Mouse (Mus musculus): ENCODE results near the gene Mrpl37. TPM values are rescaled to one million over a fixed set of nuclear protein-coding genes. Genes with fewer than 3 reads are reported as not detected.

The Mrpl37 gene
- total and polyA plus RNA-seq, 3 experiments = 53.5 to 123 (median 53.6) TPM

DNA sequence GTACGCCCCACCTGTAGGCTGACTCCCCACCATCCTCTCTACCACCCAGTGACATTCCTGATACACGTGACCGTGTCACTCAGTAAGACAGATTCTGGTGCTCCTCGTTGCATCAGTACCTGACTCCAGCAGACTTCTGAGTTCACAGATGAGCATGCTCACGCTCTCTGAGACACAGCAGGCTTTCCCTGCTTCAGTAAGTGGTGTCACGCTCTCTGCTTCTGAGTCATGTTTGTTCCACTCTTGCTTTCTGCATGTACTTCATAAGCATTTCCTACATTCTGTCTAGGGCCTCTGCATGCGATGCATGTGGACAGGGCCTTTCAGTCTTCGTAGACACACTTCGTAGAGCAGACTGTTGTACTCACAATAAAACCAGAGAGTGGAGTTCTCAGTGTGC, 5.7 kb upstream of the Mrpl37 start:
- DNase-seq (ENCODE audit: extremely low read depth) = peak; percentile 72
- Histone ChIP-seq H3K4me2 (ENCODE audit: insufficient read depth, low read depth, poor library complexity, severe bottlenecking) (no peak overlapping the region), H3K4me1 (ENCODE audit: control insufficient read depth in 1 of 2, insufficient read depth in 2 of 2) (peaks cover 14 to 23% of the 10 kb centered on the region in 2 experiments), H3K27ac (ENCODE audit: insufficient read depth, low read depth) (no peak overlapping the region), H3K9me3 (replicated peaks; ENCODE audit: low read length) (no peaks in the 10 kb centered on the region), H3K27me3 (replicated peaks) (no peaks in the 10 kb centered on the region), H3K79me2 (replicated peaks; ENCODE audit: control insufficient read depth, extremely low read depth, insufficient read depth, poor library complexity, severe bottlenecking) (no peaks in the 10 kb centered on the region), H3K9ac (ENCODE audit: insufficient read depth, low read depth) (no peak overlapping the region), H3K36me3 (replicated peaks in 1 of 2; ENCODE audit: control insufficient read depth in 1 of 2, insufficient read depth in 1 of 2, low read length in 1 of 2) (peaks cover 2 to 72% of the 10 kb centered on the region in 2 experiments), H3K4me3 (replicated peaks in 1 of 3; ENCODE audit: low read depth in 2 of 3, low read length in 2 of 3, poor library complexity in 1 of 3) (no peak overlapping the region)
- dilution Hi-C loops (cut with MboI; ENCODE audit: extremely low pct_ligation_motif_present, extremely low pct_unique_long_range_greater_than_20kb, low sequenced_read_pairs) (no loop called here), in situ Hi-C loops (cut with MboI; ENCODE audit: low pct_ligation_motif_present, low pct_unique_long_range_greater_than_20kb, low sequenced_read_pairs) (no loop called here)
- no peak for TF ChIP-seq ZKSCAN1 (IDR thresholded peaks at IDR 0.05; ENCODE audit: borderline replicate concordance, low read depth, low read length)
- TF ChIP-seq UBTF (IDR thresholded peaks at IDR 0.05; ENCODE audit: low read depth, low read length) = no peak
- TF ChIP-seq ZNF384 (IDR thresholded peaks at IDR 0.05; ENCODE audit: low read depth, low read length) = no peak
- TF ChIP-seq EP300 (IDR thresholded peaks at IDR 0.05; ENCODE audit: low read length) = peak; percentile 89
- peak; percentile 44; the same call in 1 of the 2 replicates for TF ChIP-seq ELF1 (IDR thresholded peaks at IDR 0.05; ENCODE audit: low read depth, low read length)
- peak; percentile 80 for TF ChIP-seq JUND (conservative IDR thresholded peaks at IDR 0.05; ENCODE audit: low read depth, low read length)
- peak; percentile 91 for TF ChIP-seq ETS1 (conservative IDR thresholded peaks at IDR 0.05; ENCODE audit: low read depth, low read length)
- TF ChIP-seq MYC (IDR thresholded peaks at IDR 0.05; ENCODE audit: low read depth, low read length) = peak; percentile 87
- TF ChIP-seq ZC3H11A (IDR thresholded peaks at IDR 0.05; ENCODE audit: low read depth, low read length) = no peak
- no peak for TF ChIP-seq TBP (conservative IDR thresholded peaks at IDR 0.05; ENCODE audit: low read depth, low read length)
- TF ChIP-seq MAZ (IDR thresholded peaks at IDR 0.05; ENCODE audit: low read depth, low read length) = no peak
- TF ChIP-seq TCF12 (IDR thresholded peaks at IDR 0.05; ENCODE audit: low read depth, low read length) = peak; percentile 56; the same call in 1 of the 2 replicates
- TF ChIP-seq JUN (IDR thresholded peaks at IDR 0.05; ENCODE audit: insufficient read depth, low read depth, low read length) = peak; percentile 46
- peak; percentile 95 for TF ChIP-seq BHLHE40 (IDR thresholded peaks at IDR 0.05; ENCODE audit: low read depth, low read length)
- TF ChIP-seq E2F4 (IDR thresholded peaks at IDR 0.05; ENCODE audit: insufficient replicate concordance, low read depth, low read length) = no peak
- no peak for TF ChIP-seq KAT2A (IDR thresholded peaks at IDR 0.05; ENCODE audit: insufficient replicate concordance, low read length)
- TF ChIP-seq ZMIZ1 (IDR thresholded peaks at IDR 0.05; ENCODE audit: low read depth, low read length) = no peak
- TF ChIP-seq NRF1 (IDR thresholded peaks at IDR 0.05; ENCODE audit: low read depth, low read length) = peak; percentile 81
- TF ChIP-seq MAX (IDR thresholded peaks at IDR 0.05; ENCODE audit: low read length) = peak; percentile 84
- no peak for TF ChIP-seq GABPA (IDR thresholded peaks at IDR 0.05; ENCODE audit: insufficient replicate concordance, low read depth, low read length)
- TF ChIP-seq IRF4 (IDR thresholded peaks at IDR 0.05; ENCODE audit: low read depth, low read length) = peak; percentile 91
- peak; percentile 66 for TF ChIP-seq MEF2A (IDR thresholded peaks at IDR 0.05; ENCODE audit: borderline replicate concordance, low read depth, low read length)
- peak; percentile 83; the same call in 1 of the 2 replicates for TF ChIP-seq MXI1 (IDR thresholded peaks at IDR 0.05; ENCODE audit: low read depth, low read length)

All from CH12.LX (cell line).